Mouse (Mus musculus): ENCODE data around the gene Agpat1. TPM values are rescaled to one million over a fixed set of nuclear protein-coding genes. Genes with fewer than 3 reads are reported as not detected.

Agpat1 gene
- total RNA-seq, 2 experiments from 2014 or later, result 164 to 172 TPM

Other genes starting within 250 kb of the Agpat1 start
- gene Btnl2, start 249.4 kb upstream of the Agpat1 start, total RNA-seq (2021), result 1 to 10 TPM in 1 of 2 experiments, under 1 TPM in 1; 0.58 to 1.3 TPM
- gene Btnl1, start 227.1 kb upstream of the Agpat1 start, total RNA-seq (2021), result not detected
- 1 to 10 TPM; 7.1 to 8.6 TPM for gene BC051142, start 205.4 kb upstream of the Agpat1 start, total RNA-seq (2021)
- gene Btnl4, start 126.9 kb upstream of the Agpat1 start, total RNA-seq (2021), result not detected
- not detected for gene Btnl6, start 86.9 kb upstream of the Agpat1 start, total RNA-seq (2021)
- gene Notch4, start 40.0 kb upstream of the Agpat1 start, total RNA-seq (2021), result 10 to 100 TPM; 12.9 to 13.0 TPM
- gene Gpsm3, start 14.5 kb upstream of the Agpat1 start, total RNA-seq (2021), result 1 to 10 TPM; 2.3 to 4.3 TPM
- gene Pbx2, start 13.0 kb upstream of the Agpat1 start, total RNA-seq (2021), result 10 to 100 TPM; 36.0 to 40.1 TPM
- 1 to 10 TPM; 1.2 to 2.4 TPM for gene Ager, start 6.4 kb upstream of the Agpat1 start, total RNA-seq (2021)
- 100 to 1,000 TPM in 1 of 2 experiments, 10 to 100 TPM in 1; 96.4 to 102 TPM for gene Rnf5, start 572 bp upstream of the Agpat1 start, total RNA-seq (2021)
- 1 to 10 TPM; 6.0 to 7.0 TPM for gene Egfl8, start 11.7 kb downstream of the Agpat1 start, total RNA-seq (2021)
- gene Ppt2, start 24.2 kb downstream of the Agpat1 start, total RNA-seq (2021), result 10 to 100 TPM; 32.9 to 34.1 TPM
- gene Prrt1, start 25.3 kb downstream of the Agpat1 start, total RNA-seq (2021), result 100 to 1,000 TPM; 231 to 238 TPM
- 10 to 100 TPM; 11.8 to 14.8 TPM for gene Fkbpl, start 40.5 kb downstream of the Agpat1 start, total RNA-seq (2021)
- gene Atf6b, start 42.9 kb downstream of the Agpat1 start, total RNA-seq (2021), result 10 to 100 TPM; 75.8 to 78.6 TPM
- gene Tnxb, start 66.3 kb downstream of the Agpat1 start, total RNA-seq (2021), result 1 to 10 TPM; 4.1 to 4.7 TPM
- 1 to 10 TPM; 8.7 to 9.6 TPM for gene C4b, start 139.6 kb downstream of the Agpat1 start, total RNA-seq (2021)
- not detected for gene Cyp21a1, start 200.3 kb downstream of the Agpat1 start, total RNA-seq (2021)
- 10 to 100 TPM; 63.6 to 64.2 TPM for gene Stk19, start 232.7 kb downstream of the Agpat1 start, total RNA-seq (2021)
- gene Dxo, start 232.8 kb downstream of the Agpat1 start, total RNA-seq (2021), result 10 to 100 TPM; 36.1 to 39.9 TPM
- gene Skiv2l, start 245.9 kb downstream of the Agpat1 start, total RNA-seq (2021), result 10 to 100 TPM; 71.4 to 74.8 TPM
- 10 to 100 TPM; 30.2 to 38.5 TPM for gene Nelfe, start 246.1 kb downstream of the Agpat1 start, total RNA-seq (2021)